Mouse (Mus musculus): ENCODE results near the gene Neurl1b.

Gene Neurl1b

DNA sequence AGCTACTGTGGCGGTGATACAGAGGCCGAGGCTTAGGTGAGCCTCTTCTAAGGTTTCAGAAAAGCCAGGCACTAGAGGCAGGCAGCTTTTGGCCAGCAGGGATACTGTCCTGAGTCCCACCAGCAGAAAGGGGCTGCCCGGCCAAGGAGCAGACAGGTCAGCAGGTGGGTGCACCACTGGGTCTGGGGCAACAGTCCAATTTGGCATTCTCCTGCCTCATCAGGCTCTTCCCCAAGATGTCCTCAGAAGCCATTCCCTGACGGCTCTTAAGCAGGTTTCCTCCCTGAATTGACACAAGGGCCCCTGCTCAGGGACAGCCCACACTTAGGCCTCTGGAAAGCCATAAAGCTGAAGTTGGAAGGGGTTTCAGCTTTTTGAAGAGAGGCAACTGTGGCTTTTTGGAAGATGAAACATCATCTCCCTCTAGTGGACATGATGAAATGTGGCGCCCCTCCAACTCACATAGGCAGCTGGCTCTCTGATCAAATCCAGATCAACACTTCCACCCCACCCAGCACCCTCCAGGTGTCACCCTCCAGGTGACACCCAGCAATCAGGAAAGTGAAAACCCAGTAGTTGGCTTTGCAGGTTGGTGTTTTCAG is 37.8 kb downstream of the Neurl1b start:
- peak; percentile 89 for DNase-seq (ENCODE audit: low read depth)

DNA sequence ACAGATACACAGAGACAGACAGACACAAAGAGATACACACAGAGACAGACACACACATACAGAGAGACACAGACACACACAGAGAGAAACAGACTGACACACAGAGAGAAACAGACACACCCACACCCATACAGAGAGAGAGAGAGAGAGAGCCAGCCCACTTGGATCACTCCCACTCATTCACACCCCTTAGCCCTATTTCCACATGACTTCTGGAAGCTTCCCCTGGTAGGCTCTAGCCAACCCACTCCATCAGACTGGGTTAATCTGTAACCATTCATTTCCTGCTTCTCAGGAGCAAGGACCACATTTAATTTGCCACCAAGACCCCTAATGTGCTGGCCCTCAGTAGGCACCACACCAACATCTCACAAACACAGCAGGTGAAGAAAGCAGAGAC is 42.9 kb downstream of the Neurl1b start:
- no peak for DNase-seq (ENCODE audit: low read depth)

DNA sequence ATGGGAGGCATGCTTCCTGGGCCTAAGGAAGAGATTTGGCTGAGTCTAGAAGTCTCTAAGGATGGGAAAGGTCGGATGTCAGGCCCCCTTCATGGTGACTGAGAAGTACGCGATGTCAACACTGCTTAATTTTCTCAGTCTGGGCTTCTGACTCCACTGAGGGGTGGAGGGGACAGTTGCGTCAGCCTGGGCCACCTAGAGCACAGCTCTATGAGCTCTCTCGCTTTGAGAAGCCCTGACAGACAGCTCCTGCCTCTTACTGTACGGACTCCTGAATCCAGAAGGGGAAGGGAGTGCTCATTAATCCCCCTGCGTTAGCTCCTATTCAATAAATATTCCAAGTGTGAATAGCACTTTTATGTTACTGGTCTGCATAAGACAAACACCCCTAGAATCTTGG is 43.4 kb downstream of the Neurl1b start:
- no peak for DNase-seq (ENCODE audit: low read depth)

DNA sequence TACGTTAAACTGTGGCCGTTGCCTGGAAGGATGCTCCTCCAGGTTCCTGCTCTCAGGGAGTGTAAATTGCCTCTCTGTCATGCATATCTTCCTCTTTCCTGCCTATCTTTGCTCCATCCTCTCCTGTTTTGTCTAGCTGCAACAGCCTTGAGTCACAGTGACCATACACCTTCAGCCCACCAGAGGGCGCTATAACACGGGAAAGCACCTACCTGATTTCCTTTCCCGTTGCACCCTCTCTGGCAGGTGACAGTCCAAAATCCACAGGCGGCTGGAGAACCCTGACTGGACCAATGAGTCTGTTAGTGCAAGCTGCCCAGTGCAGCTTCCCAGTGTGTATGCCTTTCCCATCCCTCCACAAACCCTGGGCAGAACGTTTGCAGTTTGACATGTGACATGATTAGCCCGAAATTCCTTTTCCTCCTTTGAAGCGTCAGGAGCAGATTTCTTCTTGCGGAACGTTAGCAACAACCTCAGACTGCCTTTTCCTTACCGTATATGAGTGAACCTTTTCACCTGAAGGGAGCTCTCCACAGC is 48.1 kb downstream of the Neurl1b start:
- DNase-seq (ENCODE audit: low read depth), result peak; percentile 85

DNA sequence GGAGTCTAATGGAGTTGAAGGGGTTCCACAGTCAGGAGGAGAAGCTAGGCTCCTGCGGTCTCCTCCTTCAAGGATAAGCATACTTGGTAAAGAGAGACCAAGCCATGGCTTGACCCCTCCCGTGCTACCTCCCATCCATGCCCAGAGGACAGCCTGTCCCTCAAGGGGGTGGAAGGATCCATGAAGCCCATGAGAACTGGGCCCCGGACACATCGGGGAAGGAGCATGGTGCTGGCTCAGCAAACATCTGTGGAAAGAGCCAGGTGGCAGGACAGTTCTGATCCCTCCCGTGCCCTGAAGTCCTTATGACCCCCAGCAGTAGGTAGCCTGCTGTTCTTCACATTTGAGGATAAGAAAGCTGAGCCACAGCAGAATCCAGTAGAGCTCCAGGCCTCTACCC is 48.8 kb downstream of the Neurl1b start:
- DNase-seq (ENCODE audit: low read depth), result no peak

DNA sequence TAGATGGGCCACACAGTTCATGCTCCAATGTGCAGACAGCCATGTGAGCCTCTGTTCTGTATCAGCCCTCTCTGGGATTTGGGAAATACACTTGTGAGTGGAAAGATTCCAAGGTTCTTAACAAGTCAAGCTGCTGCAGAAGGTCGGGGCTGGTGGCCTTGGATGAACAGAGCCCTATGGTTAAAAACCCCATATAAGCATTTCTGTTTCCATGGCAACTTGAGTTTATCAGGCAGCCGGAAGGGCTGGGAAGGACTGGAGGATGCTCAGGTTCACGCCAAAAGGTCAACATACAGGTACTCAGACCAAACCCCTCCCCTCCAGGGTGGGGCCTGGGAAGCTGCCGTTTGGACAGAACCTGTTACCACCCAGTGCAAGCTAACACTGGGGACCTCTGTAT is 49.4 kb downstream of the Neurl1b start:
- no peak for DNase-seq (ENCODE audit: low read depth)

DNA sequence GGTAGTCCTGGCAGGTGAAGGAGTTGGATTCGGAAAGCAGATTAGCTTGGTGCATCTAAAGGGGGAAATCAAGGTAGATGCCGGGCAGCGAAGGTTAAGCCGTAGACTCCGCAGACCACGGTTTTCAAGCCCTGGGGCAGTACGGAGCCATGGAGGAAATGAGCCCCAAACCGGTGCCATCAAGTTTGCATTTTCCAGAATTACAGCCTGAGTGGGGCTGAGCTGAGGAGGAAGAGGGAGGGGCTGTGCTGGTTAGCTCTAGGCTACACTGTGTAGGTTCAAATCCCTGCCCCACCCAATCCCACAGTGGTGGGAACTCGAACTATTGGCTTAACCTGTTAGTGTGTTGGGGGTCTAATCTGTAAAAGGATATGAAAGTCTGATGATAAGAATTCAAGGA is 49.9 kb downstream of the Neurl1b start:
- DNase-seq (ENCODE audit: low read depth), result no peak

DNA sequence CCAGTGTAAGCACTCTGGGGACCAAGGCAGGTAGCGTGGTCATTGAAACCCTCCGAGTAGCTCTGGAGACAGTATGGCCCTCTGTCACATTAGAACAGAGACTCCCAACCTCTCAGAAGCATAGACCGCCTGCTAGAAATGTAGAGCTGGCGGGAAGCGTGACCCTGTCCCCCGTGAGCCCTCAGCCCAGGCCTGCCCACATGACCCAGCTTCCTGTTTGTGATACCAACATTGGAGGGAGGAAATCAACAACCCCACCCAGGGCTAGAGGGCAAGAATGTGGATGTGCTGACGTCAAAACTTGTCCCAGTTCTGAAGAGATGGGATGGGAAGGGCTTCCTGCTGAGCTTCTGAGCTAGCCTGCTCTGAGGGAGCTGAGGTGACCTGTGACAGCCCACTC is 50.3 kb downstream of the Neurl1b start:
- no peak for DNase-seq (ENCODE audit: low read depth)

DNA sequence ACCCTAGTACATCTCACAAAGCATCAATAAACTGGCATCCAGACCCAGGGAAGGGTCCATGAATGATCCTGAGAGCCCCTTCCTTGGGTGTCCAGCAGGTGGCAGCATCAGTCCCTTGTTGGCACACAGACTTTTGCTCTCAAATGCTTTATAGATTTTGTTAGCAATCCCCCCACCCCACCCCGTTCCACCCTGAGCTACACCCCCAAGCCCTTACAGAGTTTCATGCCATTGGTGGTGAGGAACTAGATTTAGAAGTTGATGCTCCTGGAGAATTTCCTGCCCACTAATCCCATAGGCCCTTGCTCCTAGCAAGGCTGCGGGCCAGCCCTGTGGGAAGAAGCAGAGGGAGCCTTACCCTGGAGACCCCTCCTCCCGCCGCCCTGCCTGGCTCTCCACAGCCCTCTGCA is 52.1 kb downstream of the Neurl1b start:
- DNase-seq (ENCODE audit: low read depth), result peak; percentile 88

DNA sequence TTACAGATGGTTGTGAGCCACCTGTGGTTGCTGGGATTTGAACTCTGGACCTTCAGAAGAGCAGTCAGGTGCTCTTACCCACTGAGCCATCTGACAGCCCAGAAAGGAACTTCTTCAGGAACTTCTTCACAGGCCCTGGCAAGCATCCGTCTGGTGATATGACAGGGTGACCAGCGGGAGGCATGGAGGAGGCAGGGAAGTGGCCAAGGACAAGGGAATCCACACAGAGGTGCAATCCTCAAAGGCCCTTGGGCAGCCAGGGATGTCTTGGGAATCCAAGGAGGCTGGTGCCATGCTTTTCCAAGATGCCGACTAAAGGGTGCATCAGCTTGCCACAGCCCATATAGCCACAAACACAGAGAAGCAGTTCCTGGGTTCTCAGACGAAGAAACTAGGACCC is 53.0 kb downstream of the Neurl1b start:
- no peak for DNase-seq (ENCODE audit: low read depth)

DNA sequence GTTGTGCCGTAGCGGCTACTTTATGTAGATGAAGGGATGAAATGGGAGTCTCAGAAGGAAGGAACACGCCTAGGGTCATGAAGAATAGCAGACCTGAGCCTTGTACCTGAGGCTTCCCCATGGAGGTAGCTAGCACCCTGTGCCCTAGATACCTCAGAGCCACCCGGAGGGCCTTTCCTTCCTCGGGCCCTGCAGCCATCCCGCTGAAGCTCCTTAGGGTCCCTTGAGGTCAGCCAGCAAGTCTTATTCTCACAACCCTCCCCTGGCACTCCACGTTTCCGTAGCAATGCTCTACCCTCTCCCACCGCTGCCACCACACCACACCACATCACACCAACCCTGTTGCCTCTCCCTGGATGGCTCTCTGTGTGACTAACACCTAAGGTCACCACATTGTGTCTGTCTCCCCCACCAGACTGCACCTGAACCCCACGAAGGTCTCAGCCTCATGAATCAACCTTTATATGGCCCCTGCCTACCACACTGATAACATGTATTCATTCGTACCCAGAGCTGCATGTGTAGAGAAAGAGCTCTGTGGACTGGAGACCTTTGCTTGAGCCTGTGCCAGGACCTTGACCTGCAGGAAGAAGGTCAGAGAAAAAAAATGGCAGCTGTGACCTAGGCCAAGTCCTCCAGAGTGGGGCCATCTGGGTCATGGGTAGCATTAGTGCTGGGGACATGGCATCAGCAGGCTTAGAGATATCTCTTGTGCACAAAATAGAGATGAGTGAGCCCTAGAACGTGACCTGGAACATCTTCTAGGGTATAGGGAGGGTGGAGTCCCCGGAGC is 53.7 kb downstream of the Neurl1b start:
- DNase-seq (ENCODE audit: low read depth), result no peak

DNA sequence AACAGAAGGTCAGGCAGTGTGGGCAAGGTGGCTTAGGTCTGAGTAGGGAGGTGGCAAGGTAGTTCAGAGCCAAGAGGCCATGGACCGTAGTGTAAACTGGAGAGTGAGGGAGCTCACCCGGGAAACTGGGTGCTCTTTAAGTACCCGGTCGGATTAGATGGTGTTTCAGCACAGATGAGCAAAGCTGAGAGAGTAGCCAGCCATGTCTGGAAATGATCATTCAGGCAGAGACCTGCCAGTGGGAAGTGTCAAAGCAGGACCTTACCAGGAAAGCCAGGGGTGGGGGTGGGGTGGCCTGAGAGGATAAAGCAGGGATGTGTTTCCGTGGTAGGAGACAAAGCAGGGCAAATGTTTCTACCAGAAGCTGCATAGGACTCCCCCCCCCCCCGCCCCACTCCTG is 62.2 kb downstream of the Neurl1b start:
- no peak for DNase-seq (ENCODE audit: low read depth)

DNA sequence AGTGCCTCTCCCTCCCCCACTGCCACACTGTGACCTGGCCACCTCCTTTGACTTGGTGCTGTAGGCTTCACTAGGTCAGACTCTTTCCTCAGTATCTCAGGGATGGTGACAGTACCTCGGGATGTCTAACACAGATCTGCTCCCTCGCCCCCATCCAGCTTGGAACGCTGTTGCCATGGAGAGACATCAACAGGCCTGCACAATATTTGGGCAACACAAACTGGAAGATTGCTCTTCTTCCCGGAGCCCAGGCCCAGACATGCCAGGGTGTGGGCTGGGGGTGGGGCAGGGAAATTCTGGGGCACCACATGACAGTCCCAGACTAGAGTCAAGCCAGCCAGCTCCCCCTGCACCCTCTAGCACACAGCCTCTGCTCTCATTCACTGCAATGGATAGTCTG is 64.0 kb downstream of the Neurl1b start:
- no peak for DNase-seq (ENCODE audit: low read depth)

DNA sequence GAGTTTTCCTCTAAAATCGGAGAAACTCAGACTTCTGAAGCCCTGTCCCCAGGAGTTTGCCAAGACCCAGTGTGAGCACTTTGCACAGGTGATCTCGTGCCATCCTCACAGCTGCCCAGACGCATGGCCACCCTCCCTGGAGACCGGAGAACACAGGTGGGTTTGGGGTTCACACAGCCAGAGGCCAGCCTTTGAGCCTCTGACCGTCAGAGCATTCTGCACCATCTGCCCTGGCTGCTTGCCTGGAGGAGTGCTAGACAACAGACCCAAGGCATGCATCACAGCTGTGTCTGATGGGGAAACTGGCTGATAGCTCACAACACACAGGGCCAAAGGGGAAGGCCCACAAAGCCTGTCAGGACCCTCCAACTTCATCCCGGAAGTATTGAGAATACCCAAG is 65.0 kb downstream of the Neurl1b start:
- DNase-seq (ENCODE audit: low read depth), result no peak

DNA sequence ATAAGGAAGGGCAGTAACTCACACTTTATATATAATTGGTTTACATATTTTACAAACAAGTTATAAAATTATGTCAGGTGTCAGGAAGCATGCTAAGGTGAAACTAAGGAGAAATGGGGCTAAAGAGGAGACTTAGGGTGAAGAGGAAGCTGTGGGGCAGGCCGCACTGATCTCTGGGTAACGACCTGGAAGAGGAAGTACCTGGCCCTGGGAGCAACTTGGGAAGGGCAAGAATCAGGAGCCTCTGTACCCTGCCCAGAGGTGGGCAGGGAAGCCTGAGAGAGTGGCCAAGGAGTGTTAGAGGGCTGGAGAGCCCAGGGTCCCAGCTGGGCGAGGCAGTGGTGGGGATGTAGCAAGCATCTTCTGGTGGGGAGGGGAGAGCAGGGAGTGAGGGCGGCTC is 66.3 kb downstream of the Neurl1b start:
- DNase-seq (ENCODE audit: low read depth), result no peak

DNA sequence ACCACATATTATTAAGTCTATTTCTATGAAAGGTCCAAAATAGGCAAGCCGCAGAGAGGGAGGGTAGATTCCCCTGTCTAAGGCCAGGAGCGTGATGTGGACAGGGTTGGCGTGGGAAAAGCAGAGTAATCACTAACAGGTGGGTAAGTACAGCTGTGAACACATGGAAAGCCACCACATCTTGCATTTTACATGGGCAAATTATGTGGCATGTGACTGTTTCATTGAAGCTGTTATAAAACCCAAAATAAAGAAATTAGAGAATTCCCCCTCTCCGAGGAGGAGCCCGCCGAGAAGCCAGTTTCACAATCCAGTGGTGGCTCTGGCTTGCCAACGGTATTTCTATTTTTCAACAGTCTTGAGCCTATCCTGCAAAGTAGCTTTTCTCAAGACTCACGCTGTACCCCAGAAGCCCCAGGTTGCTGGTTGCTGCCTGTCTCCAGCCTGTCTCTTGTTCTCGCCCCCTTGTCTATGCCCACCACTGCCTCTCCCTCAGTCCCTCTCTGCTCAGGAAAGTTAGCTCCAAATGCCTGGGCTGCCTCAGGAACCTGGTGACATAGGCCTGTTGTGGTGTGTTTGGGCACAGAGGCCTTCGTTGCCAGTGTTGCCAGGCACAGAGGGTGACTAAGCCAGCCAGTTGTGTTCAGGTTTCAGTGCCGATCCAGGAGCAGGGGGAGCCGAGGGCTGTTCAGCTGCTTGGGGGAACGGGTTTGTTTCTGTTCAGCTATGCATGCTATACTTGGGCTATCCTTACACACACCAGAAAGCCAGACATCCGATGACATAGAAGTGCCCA is 70.2 kb downstream of the Neurl1b start:
- no peak for DNase-seq (ENCODE audit: low read depth)

DNA sequence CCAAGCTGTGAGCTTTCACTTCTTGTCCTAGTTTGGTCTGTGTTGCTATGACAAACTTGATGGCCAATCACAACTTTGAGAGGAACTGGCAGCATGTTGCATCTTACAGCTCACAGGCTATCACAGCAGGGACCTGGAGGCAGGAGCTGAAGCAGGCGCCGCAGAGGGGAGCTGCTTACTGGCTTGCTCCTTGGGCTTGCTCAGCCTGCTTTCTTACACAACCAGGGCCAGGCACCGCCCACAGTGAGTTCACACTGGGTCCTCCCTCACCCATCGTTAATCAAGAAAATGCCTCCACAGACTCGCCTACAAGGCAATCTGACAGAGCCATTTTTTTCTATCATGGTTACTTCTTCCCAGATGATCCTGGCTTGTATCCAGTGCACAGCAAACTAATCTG is 72.6 kb downstream of the Neurl1b start:
- peak; percentile 82 for DNase-seq (ENCODE audit: low read depth)

DNA sequence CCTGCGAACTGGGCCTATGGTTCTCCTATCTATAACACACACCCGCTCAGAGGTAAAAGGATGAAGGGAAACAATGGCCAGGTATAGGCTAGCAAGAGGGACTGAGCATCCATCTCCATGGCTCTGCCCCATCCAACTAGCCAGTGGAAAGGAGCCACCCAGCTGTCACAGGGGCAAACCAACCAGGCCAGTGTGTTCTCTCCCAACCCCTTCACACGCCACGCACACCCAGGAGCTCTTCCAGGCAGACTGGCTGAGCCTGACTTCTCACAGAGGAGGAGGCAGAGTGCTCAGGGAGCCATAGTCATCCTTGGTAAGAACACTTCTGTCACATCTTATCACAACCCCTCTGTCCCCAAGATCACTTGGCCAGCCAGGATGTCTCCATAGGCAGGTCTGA is 73.3 kb downstream of the Neurl1b start:
- no peak for DNase-seq (ENCODE audit: low read depth)

DNA sequence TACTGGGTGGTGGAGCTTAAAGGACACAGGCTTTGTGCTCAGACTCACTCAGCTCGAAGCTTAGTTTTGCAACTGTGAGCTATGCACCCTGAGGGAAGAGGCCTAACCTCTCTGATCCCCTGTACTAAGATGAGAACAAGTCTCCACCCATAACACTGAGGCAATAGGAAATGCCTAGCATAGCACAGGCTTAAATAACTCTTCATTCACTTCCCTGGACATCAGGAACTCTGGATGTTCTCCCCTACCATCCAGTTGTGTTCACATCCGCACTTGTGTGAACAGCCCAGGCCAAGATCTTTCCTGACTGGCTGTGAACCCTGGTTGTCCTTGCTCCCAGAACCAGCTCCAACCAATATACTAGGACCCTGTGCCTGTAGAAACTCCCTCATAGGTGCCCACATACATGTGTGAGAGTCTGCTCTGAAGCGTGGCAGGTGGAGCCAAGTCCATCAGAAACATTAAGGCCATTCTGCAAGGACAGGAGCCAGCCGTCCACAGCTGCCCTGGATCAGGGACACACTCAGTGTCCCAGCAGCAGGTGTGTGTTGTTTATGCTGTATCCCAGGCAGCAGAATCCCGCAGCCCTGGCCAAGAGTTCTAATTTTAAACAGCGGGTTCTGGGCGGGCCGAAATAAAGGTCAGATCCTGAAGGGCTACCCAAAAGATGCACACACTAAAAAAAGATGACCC is 74.2 kb downstream of the Neurl1b start:
- DNase-seq (ENCODE audit: low read depth), result peak; percentile 32

DNA sequence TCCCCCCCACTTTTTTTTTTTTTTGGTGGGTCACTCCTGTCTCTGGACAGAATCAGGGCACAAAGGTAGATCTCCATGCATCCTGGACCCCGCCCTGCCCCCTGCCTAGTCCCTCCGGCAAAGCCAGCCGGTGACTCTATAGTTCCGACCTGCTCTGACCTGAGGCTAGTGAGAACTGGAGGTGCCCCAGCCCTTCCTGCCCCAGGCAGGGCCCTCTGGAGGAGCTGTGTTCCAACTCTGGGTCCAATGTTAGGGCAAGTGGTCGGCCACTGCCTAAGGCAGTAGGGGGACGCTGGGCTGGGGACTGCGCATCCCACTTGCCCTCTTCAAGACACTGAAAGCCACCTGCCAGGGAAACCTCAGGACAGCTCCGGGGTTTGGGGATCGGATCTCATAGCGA is 75.4 kb downstream of the Neurl1b start:
- DNase-seq (ENCODE audit: low read depth), result no peak

DNA sequence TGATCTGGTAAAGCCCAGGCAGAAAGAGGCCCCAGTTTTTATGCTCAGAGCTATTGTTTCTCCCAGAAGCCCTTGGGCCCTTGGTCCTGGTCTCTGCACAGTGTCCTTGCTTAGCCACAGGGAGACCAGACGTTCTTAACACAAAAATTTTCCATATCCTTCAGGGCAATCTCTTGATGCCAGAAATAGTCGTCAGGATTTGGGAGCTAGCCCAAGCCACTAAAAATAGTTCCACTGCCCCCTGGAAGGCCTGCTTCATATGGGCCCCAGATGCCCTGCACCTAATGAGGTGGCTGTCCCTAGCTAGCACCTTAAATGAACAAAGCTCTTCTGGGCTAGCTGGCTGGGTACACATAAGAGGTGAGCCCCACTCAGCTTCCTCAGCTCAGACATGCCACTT is 76.3 kb downstream of the Neurl1b start:
- peak; percentile 59 for DNase-seq (ENCODE audit: low read depth)

DNA sequence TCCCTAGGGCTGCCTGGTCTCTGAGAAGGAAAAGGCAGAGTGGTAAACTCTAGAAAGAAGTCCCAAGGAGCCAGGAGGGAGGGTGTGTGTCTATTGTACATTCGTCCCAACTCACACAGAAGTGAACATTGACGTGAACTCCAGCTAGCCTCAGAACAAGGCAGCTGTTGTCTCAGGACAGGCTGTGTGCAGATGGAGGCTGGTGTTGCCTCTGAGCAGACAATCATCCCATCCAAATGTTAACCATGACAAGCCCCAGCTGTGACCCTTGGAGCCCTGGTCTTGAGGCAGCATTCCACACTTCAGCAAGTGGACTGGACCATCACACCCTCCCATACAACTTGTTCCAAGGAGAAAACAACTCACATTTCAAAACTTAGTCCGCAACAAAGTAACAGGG is 77.6 kb downstream of the Neurl1b start:
- DNase-seq (ENCODE audit: low read depth), result no peak
